Mouse (Mus musculus) CD4-positive naive resting alpha-beta T cell, adult 57 days (primary cell): ENCODE results near the gene Nek5. TPM values are rescaled to one million over a fixed set of nuclear protein-coding genes. Genes with fewer than 3 reads are reported as not detected.

ENCODE experiments used
- total RNA-seq: library from RNA; stranded (reverse); gene quantifications from one replicate; pipeline ENCODE4 v1.2.4, GENCODE M21; 2023

Nek5 gene
- not detected for total RNA-seq

GRCm38 (mm10) chr8:22124220-22125152, at the start of gene Nek5:
TSS of gene Nek5 (minus strand) at chr8:22125053.

GRCm38 (mm10) chr8:22166080-22166603, 41.3 kb upstream of the Nek5 start, which contains the start of gene Nek3:
TSS of gene Nek3 (minus strand) at chr8:22166435.

DNA sequence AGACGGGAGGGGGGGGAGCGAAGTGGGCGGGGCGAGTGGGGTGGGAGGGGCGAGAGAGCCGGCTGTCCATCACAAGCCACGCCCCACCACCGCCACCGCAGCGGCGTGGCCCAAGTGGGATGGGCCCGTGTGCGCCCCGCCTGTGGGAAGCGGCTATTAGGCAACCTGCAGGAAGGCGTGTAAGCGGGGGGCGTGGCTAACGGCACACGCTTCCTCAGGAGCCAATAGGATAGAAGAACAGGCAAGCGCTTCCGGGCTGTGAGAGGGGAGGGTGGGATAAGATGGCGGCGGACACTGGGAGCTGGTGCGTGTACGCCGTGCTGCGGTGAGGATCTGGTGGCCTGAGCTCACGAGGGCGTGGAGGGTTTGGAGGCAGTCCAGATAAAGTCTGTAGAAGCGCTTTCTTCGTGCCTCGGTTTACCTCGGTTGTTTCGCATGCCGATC, 64.4 kb downstream of the Nek5 start, which contains the start of gene Alg11:
Alg11 (plus strand) TSS at position 276 of the 444 bp plus-strand sequence.

GRCm38 (mm10) chr8:22059821-22060445, 64.9 kb downstream of the Nek5 start, which contains the start of gene Atp7b:
TSS of gene Atp7b (minus strand) at chr8:22060305.

Other genes with a start within 250 kb of the Nek5 start
- gene Defb9, start 239.6 kb downstream of the Nek5 start, total RNA-seq = not detected
- gene Defb11, start 218.6 kb downstream of the Nek5 start, total RNA-seq = not detected
- not detected for gene Defb15, start 192.3 kb downstream of the Nek5 start, total RNA-seq
- not detected for gene Defb35, start 186.7 kb downstream of the Nek5 start, total RNA-seq
- not detected for gene Defb13, start 178.3 kb downstream of the Nek5 start, total RNA-seq
- gene Fam90a1a, start 166.3 kb downstream of the Nek5 start, total RNA-seq = not detected
- not detected for gene Ccdc70, start 155.3 kb downstream of the Nek5 start, total RNA-seq
- gene Atp7b, start 64.7 kb downstream of the Nek5 start, total RNA-seq = 0.35 TPM
- 20.1 TPM for gene Alg11, start 64.3 kb downstream of the Nek5 start, total RNA-seq
- 7.4 TPM for gene Nek3, start 41.4 kb upstream of the Nek5 start, total RNA-seq
- gene Ckap2, start 60.8 kb upstream of the Nek5 start, total RNA-seq = 1.4 TPM
- 25.3 TPM for gene Vps36, start 67.8 kb upstream of the Nek5 start, total RNA-seq
- 0.80 TPM for gene Thsd1, start 102.3 kb upstream of the Nek5 start, total RNA-seq
- not detected for gene Tpte, start 158.4 kb upstream of the Nek5 start, total RNA-seq